In genomic region chr6:3548959-3549358, GRCm38 (mm10) we compare ENCODE assay signal across 19 mouse cellular contexts. TPM values are rescaled to one million over a fixed set of nuclear protein-coding genes. Genes with fewer than 3 reads are reported as not detected.
"Had no signal": no experiment of that assay in that cellular context is flagged by ENCODE, and none has a peak within 500 bp of the region (broad histone marks: within the 10 kb centered on the region; RNA-seq: fewer than 3 reads in every experiment).

No protein-coding gene starts in this region.

- H3K9ac ChIP-seq: limb, embryonic 12.5 days; liver, embryonic 15.5 days; neural tube, embryonic 15.5 days had no signal

- ATAC-seq: lung, postnatal 0 days had no signal

- H3K4me3 ChIP-seq: limb, embryonic 12.5 days; liver, embryonic 15.5 days; myocyte; neural tube, embryonic 15.5 days had no signal

- DNase-seq: kidney, adult 11 months; kidney, adult 9 months; kidney, postnatal 36 days; layer of hippocampus, adult 9-11 months; layer of hippocampus, postnatal 36 days; liver; lung, adult 2 months; lung, postnatal 36 days; right cerebral cortex, adult 18-20 months; right cerebral cortex, postnatal 25 days; thymus, adult 18-20 months; thymus, postnatal 14 days had no signal

- H3K9me3 ChIP-seq: limb, embryonic 12.5 days; liver, embryonic 15.5 days; neural tube, embryonic 15.5 days had no signal

- H3K4me2 ChIP-seq: limb, embryonic 12.5 days; liver, embryonic 15.5 days; neural tube, embryonic 15.5 days had no signal

- H3K4me1 ChIP-seq: limb, embryonic 12.5 days; neural tube, embryonic 15.5 days had no signal

- H3K27ac ChIP-seq: kidney, postnatal 0 days; limb, embryonic 12.5 days; liver, embryonic 15.5 days; neural tube, embryonic 15.5 days; stomach, postnatal 0 days had no signal

- H3K27me3 ChIP-seq: limb, embryonic 12.5 days; liver, embryonic 15.5 days; neural tube, embryonic 15.5 days had no signal

RNA-seq across cellular contexts. Expression of gene Hepacam2, which starts 50.9 kb away (rescaled TPM):
- polyA plus RNA-seq: liver, embryonic 15.5 days; myocyte had no signal
